Mouse (Mus musculus) heart, postnatal 0 days (tissue): ENCODE results near the gene Ankrd17.

Source experiments
- CTCF ChIP-seq: IDR thresholded peaks from 2 replicates; pipeline ENCODE4 v1.5.1; 2016; ENCODE audit warnings: antibody characterized with exemption, control low read depth, low read depth
- EP300 ChIP-seq: IDR thresholded peaks from 2 replicates; pipeline ENCODE4 v1.6.1; 2016; ENCODE audit warnings: antibody characterized with exemption, low read depth

DNA sequence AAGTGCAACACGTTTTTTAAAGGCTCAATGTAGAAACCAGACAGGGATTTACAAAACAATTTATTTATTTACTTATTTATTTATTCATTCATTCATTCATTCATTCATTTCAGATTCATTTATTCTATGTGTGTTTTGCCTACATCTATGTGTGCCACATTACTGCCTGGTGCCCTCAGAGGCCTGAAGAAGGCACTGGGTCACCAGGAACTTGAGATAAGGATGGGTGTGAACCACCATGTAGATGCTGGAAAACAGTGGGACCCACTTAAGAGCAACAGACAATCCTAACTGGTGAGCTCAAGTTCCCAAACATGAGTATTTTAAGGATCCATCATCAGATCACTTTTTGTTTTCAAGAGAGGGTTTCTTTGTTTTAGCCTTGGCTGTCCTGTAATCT lies 91.6 kb downstream of the Ankrd17 start:
- no peak for TF ChIP-seq EP300
- no peak for TF ChIP-seq CTCF
